Mouse (Mus musculus) CD4-positive, CD25-positive, alpha-beta regulatory T cell (primary cell): ENCODE measurements around the gene Nhlrc3. TPM values are rescaled to one million over a fixed set of nuclear protein-coding genes. Genes with fewer than 3 reads are reported as not detected.

Source experiments
- polyA plus RNA-seq: library from polyadenylated mRNA; unstranded; fragments of 100-300 nt; shearing (Covaris generic); gene quantifications from one replicate; pipeline ENCODE4 v1.2.1, GENCODE M21; 2017

Gene Nhlrc3
- 14.0 TPM for polyA plus RNA-seq

DNA sequence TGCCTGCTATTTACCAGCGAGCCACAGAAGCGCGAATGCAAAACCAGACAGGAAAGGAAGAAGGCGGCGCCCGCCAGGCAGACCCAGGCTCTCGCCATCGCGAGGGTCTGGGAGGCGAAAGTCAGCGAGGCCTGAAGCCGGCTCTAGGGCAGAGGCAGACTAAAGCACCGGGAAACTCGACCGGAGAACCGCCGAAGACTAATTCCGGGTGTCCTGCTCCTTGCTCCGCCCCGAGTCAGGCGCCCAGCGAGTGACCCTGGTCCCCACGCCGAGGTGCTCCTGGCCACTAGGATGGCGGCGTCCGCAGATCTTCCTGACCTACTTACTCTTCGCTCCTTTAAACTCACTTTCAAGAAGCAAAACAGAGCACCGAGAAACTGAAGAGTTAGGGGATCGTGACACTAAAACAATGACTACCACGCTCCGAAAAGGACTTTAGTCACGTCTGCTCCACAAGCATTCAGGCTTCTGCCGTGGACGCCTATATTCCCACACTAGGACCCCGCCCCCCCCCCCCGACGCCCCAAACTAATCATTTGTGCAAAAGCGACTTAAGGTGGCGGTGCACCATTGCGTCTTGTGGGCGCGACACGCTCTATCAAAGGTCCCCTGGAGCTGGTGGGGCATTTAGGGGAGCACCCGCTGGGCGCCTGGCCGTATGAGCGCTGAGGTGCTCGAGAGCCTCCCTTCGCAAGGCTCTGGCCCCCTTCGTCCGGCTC lies at the start of gene Nhlrc3, which contains the start of gene Proser1:
TSS of gene Nhlrc3 (minus strand) at position 287 of the 719 bp plus-strand sequence.
TSS of gene Proser1 (plus strand) at position 621 of the 719 bp plus-strand sequence.

DNA sequence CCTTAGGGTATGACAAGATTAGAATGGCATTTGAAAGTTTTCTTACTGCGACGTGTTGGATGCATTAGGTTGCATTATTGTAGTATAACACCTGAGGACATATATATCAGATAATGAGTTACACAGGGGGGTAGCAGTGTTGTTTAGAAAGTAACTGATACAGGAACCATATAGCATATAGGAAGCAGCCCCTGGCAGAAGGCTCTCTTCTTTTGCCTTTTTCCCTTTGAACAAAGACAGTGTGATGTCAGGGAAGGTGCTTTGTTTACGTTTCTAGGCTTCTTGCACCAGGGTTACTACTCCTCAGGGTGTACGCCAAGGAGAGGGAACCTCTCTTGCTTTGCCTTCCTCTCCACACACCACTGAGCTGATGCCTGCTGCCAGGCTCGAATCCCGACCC lies 25.2 kb upstream of the Nhlrc3 start, which contains the start of gene Stoml3:
TSS of gene Stoml3 (plus strand) at position 301 of the 400 bp plus-strand sequence.

Other genes with a start within 250 kb of the Nhlrc3 start
- 24.8 TPM for gene Proser1, start 334 bp upstream of the Nhlrc3 start, polyA plus RNA-seq
- gene Stoml3, start 25.3 kb upstream of the Nhlrc3 start, polyA plus RNA-seq = not detected
- gene Frem2, start 194.0 kb upstream of the Nhlrc3 start, polyA plus RNA-seq = 0.14 TPM